Mouse (Mus musculus) retina, adult 2 months (tissue): ENCODE measurements around the gene Pip4p1.
"Not testable (repeated sequence)": the region's sequence is repeated elsewhere in the genome, so short reads cannot be mapped to it uniquely, and the experiment has no call there.

Source experiments
- DNase-seq: peaks from one replicate; pipeline ENCODE4 v3.0.0-alpha.2; 2012; ENCODE audit warnings: low read depth, low spot score

Pip4p1 gene

GRCm38 (mm10) chr14:50930754-50931492 lies at the start of gene Pip4p1, which contains the start of gene Pnp:
Gene Pip4p1, minus strand, starts transcription at chr14:50930856.
Gene Pnp, plus strand, starts transcription at chr14:50931082.
- DNase-seq = peak; percentile 97

- DNase-seq = no peak
Observed at GRCm38 (mm10) chr14:50979631-50980030, 49.0 kb upstream of the Pip4p1 start.

GRCm38 (mm10) chr14:50978451-50978850 lies 47.8 kb upstream of the Pip4p1 start:
- not testable (repeated sequence) for DNase-seq

- DNase-seq = no peak
Observed at GRCm38 (mm10) chr14:50976674-50977073, 46.0 kb upstream of the Pip4p1 start.

GRCm38 (mm10) chr14:50975001-50975400 lies 44.3 kb upstream of the Pip4p1 start:
- DNase-seq = no peak

- DNase-seq = no peak
Observed at GRCm38 (mm10) chr14:50973700-50974099, 43.0 kb upstream of the Pip4p1 start.

GRCm38 (mm10) chr14:50973054-50973453 lies 42.4 kb upstream of the Pip4p1 start:
- DNase-seq = not testable (repeated sequence)

GRCm38 (mm10) chr14:50970822-50971221 lies 40.2 kb upstream of the Pip4p1 start:
- DNase-seq = no peak

- DNase-seq = no peak
Observed at GRCm38 (mm10) chr14:50969558-50970544, 39.2 kb upstream of the Pip4p1 start.

GRCm38 (mm10) chr14:50969041-50969440 lies 38.4 kb upstream of the Pip4p1 start:
- no peak for DNase-seq

GRCm38 (mm10) chr14:50968216-50968980 lies 37.7 kb upstream of the Pip4p1 start:
- DNase-seq = no peak

- not testable (repeated sequence) for DNase-seq
Observed at GRCm38 (mm10) chr14:50958289-50958995, 27.8 kb upstream of the Pip4p1 start.

- DNase-seq = not testable (repeated sequence)
Observed at GRCm38 (mm10) chr14:50957146-50957545, 26.5 kb upstream of the Pip4p1 start.

- DNase-seq = not testable (repeated sequence)
Observed at GRCm38 (mm10) chr14:50956724-50957123, 26.1 kb upstream of the Pip4p1 start.

GRCm38 (mm10) chr14:50955942-50956508 lies 25.4 kb upstream of the Pip4p1 start, which contains the start of gene Pnp2:
Gene Pnp2, plus strand, starts transcription at chr14:50955992.
- DNase-seq = not testable (repeated sequence)

- DNase-seq = no peak
Observed at GRCm38 (mm10) chr14:50955487-50955886, 24.8 kb upstream of the Pip4p1 start.

GRCm38 (mm10) chr14:50945526-50945925 lies 14.9 kb upstream of the Pip4p1 start:
- not testable (repeated sequence) for DNase-seq

- not testable (repeated sequence) for DNase-seq
Observed at GRCm38 (mm10) chr14:50945081-50945480, 14.4 kb upstream of the Pip4p1 start.

- not testable (repeated sequence) for DNase-seq
Observed at GRCm38 (mm10) chr14:50944668-50945033, 14.0 kb upstream of the Pip4p1 start.

GRCm38 (mm10) chr14:50943932-50944667 lies 13.4 kb upstream of the Pip4p1 start, which contains the start of gene Gm49342:
Gene Gm49342, plus strand, starts transcription at chr14:50944517.
- peak; percentile 68 for DNase-seq
